Mouse (Mus musculus) MEL-GATA-1-ER (cell line): ENCODE measurements around the gene Msantd3.

Experiments
- DNase-seq: peaks from one replicate; pipeline ENCODE4 v3.0.0-alpha.2; 2012; ENCODE audit warnings: low read depth; ENCODE audit errors: extremely low read depth

Msantd3 gene

DNA sequence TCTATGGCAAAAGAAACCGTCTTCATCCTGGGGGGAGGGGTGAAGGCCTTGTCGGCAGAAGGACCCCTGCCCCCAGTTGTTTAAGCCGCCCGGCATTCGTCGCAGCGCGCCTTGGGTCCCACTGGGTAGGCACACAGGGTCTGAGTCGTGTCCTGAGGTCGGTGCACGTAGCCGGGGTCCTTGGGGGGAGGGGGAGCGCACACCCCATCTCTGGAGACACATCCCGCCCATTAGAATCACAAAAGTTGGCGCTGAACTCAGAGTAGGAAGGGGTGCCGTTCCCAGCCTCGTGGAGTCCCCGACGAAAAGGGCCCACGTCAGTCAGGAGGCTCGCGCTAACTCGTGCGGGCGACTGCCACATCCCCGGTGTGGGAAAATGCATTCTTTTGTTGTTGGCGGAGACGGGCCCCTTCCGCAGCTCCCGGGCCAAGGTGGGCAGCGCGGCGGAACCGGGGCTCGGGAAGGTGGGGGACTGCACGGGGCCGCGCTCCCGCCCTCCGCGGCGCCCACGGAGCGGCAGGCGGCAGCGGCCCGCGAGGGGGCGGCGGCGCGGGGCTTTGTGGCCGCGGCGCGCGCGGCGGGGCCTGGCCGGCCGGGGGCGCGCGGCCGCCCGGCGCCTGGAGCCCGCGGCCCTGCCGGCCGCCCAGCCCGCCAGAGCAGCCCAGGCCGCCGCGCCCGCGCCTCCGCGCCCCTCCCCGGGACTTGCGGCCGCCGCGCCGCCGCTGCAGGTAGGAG is at the start of gene Msantd3:
Gene Msantd3 (plus strand): TSS at position 95 of the 735 bp plus-strand sequence.
- DNase-seq: no peak

DNA sequence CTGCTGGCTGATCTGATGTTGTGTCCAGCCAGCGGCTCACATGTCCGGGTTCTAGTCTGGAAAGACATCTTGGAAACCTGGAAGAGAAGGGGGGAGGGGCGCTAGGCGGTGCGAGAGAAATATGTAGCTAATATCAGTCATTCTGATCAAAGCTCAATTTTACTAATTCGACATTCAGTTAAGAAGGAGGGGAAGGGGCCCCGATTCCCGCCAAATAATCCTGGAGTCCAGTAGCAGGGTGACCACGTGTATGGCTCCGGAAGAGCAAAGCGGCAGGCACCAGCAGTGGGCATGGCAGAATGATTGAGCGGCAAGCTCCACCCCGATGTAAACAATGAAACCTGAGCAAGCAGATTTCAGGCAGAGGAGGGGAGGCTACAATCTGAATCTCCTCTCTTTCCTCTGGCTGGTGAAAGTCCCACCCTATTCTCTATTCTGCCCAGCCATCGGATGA is 48.4 kb upstream of the Msantd3 start:
- no peak for DNase-seq

DNA sequence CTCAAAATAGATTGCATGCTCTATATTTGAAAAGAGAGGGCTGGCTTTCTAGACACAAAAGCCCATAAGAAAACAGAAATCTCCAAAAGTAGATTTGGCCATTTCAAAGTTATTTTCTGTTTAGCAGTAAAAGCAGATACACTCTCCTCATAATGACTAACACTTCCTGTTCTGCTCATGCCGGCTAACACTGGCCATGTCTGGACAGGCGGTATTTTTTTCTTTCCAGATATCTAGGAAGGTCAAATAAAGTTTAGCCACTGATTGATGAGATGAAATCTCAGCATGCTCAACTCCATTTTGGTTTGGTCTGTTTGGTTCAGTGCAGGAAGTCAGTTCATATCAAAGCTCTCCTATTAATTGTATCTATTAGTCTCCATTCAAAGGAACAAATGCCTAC is 47.2 kb upstream of the Msantd3 start:
- no peak for DNase-seq

DNA sequence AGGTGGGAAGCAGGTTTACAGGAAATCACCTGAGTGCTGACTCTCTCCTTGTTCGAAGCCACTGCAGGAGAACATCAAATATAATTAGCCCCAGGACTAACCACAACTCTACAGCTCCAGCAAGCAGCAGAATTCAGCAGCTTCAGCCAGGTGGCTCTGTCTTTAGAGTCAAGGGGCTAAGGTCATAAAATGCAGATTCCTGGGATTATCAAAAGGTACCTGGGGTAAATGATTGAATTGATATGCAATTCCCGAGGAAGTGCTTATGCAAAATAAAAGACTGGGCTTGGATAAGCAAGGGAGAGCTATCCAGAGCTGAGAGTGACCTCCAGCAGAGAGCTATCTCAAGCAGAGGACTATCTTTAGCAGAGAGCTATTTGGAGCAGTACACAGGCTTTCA is 28.9 kb upstream of the Msantd3 start:
- DNase-seq: no peak

GRCm38 (mm10) chr4:48529559-48529958 is 10.2 kb upstream of the Msantd3 start:
- no peak for DNase-seq

GRCm38 (mm10) chr4:48531804-48532601 is 7.7 kb upstream of the Msantd3 start:
- no peak for DNase-seq

GRCm38 (mm10) chr4:48536275-48536674 is 3.5 kb upstream of the Msantd3 start:
- DNase-seq: no peak

DNA sequence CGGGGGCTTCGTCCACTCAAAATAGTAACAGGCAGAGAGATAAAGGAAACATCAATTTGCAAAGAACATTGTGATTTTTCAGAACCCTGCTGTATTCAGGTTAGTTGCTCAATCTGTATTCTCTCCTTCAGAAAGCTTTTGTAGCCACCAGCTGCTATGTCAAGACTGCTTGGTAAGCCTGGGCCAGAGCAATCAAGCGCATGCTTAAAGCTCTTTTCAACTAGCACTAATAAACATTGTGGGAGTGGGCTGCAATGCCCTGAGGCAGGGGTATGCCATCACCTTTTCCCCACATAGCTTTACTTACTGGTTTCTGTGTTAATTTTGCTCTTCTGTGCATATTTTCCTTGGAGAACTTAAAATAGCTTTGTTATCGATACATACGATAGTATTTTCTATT is 2.7 kb upstream of the Msantd3 start:
- no peak for DNase-seq

DNA sequence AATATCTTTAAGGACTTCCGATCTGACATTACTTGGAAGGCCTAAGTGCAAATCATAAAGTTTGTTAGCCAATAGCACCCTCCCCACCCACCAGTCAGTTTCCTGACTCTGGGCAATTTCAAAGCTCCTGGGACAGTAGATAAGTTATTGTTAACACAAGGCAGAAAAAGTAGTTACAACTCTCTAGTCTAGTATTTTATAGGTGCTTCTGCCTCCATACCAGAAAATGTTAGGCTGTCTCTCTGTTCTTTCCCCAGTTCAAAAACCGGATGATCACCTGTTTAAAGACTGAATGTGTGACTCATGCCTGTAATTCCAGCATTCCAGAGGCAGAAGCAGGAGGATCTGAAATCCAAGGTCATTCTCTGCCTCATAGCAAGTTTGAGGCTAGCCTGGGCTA is 1.2 kb upstream of the Msantd3 start:
- no peak for DNase-seq

- no peak for DNase-seq
Observed at GRCm38 (mm10) chr4:48540576-48541111, 909 bp downstream of the Msantd3 start.

GRCm38 (mm10) chr4:48541526-48542250 is 2.0 kb downstream of the Msantd3 start:
- no peak for DNase-seq

- no peak for DNase-seq
Observed at GRCm38 (mm10) chr4:48542351-48542750, 2.6 kb downstream of the Msantd3 start.

- DNase-seq: no peak
Observed at GRCm38 (mm10) chr4:48543071-48543865, 3.5 kb downstream of the Msantd3 start.

DNA sequence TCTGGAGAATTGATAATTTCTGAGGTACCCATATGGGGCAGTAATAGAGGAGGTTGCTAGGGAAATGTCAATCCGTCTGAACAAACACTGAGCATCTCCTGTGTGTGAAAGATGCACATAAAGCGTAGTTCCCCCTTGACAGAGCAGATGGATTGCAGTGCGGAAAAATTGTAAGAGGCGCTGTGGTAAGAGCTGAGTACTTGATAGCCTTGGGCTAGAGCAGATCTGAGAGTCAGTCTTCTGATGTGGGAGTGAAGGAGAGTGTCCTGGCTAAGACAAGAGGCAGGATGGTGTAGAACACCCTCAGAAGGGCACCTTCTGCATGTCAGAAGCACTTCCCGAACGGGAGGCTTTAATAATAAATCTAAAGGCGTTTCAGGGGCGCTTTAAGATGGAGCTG is 4.4 kb downstream of the Msantd3 start:
- DNase-seq: no peak

- DNase-seq: no peak
Observed at GRCm38 (mm10) chr4:48545966-48546365, 6.2 kb downstream of the Msantd3 start.

DNA sequence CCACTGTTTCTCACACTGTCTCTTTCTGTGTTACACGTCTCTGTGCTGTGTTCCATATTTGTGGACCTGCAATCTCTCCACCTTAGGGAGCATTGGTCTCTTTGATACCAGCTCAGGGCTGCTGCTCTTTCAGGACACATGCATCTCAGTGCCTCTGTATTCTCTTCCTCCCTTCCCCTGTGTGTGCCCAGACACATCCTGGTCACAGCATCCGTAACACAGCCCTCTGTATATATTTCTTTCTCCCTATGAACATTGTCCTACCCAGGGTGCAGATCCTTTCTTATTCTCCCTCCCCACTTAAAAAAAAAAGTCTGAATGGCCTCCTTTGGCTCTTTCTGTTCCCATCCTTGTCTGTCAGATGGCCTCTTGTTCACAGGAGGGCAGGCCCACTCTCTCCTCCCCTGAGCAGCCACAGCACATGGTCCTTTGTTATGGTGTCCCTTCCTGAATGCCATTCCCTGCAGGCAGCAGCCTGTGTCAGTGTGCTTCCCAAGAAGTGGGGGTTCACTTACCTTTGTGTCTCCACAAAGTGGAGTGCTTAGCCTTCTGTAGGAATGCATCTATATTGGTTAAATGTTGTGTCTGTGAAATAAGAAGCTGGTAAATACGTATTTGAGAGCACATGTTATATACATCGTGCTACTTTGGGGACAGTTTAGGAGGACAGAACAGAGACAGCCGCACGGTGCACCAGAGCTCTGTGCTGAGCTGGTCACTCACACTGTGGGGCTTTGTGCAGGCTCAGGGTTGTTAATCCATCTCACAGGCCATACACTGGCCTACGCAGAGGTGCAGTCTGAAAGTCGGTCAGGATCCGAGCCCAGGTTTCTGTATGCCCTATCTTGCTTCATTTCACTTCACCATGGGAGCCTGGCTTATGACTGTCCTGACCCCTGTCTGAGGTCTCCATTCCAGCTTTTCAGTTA is 7.1 kb downstream of the Msantd3 start:
- no peak for DNase-seq

- DNase-seq: no peak
Observed at GRCm38 (mm10) chr4:48548393-48549045, 8.8 kb downstream of the Msantd3 start.

DNA sequence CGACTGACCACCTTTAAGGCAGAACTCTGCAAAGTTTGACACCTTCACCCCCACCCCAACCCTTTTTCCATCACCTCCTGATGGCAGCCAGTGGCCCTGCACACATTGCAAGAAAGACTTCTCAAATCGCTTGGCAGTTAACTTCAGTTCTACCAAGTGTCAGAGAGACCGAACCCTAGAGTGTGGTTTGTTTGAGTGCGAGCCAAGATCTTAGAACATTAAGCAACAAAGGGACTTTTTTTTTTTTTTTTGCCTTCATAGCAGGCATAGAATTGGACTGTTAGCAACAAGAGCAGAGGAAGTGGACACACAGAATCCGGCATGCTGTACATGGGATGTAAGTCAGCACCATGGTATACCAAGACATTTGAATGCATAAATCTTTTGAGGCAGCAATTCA is 9.9 kb downstream of the Msantd3 start:
- DNase-seq: no peak

GRCm38 (mm10) chr4:48552486-48553064 is 12.8 kb downstream of the Msantd3 start:
- no peak for DNase-seq
